In genomic region chrX:56374431-56375128, GRCm38 (mm10) we compare ENCODE assay signal across 8 mouse cellular contexts. TPM values are rescaled to one million over a fixed set of nuclear protein-coding genes. Genes with fewer than 3 reads are reported as not detected.
DNase-seq lines count a peak whose midpoint lies in the region; ATAC-seq and TF ChIP-seq lines count a peak whose summit lies in the region.
"Not testable (repeated sequence)": the region's sequence is repeated elsewhere in the genome, so short reads cannot be mapped to it uniquely, and the experiment has no call there.

Gene Smim10l2a (plus strand): TSS chrX:56374586.

- not testable (repeated sequence) for TF ChIP-seq POLR2A in cortical plate, adult 2 months (IDR thresholded peaks at IDR 0.05; ENCODE audit: extremely low read depth, insufficient read depth, low read length)

- not testable (repeated sequence) for H3K27me3 ChIP-seq in intestine, embryonic 15.5 days (replicated peaks)

- peak within 1 kb of the TSS; percentile 84; the same call in 1 of the 2 replicates for H3K27ac ChIP-seq in cortical plate, adult 2 months (ENCODE audit: insufficient read depth, low read length)
- not testable (repeated sequence) for H3K27ac ChIP-seq in intestine, embryonic 15.5 days

- WGBS in intestine, embryonic 15.5 days: 16% methylated on average over 47 of the region's 56 CpGs

- not testable (repeated sequence) for H3K36me3 ChIP-seq in intestine, embryonic 15.5 days

- H3K4me2 ChIP-seq in intestine, embryonic 15.5 days (replicated peaks): peak within 1 kb of the TSS; percentile 69

- not testable (repeated sequence) for TF ChIP-seq CTCF in cortical plate, adult 2 months (IDR thresholded peaks at IDR 0.05; ENCODE audit: extremely low read depth, insufficient read depth, low read length)

- peak; percentile 55 to 73 for DNase-seq in adrenal gland, adult (ENCODE audit: inconsistent age in 2 of 2, low spot score in 1 of 2)
- DNase-seq in gastrocnemius, postnatal 14 days: peak; percentile 18
- DNase-seq in left cerebral cortex, adult 8-10 months (ENCODE audit: low spot score in 2 of 2): peak; percentile 21 to 36
- peak; percentile 71 for DNase-seq in lung, postnatal 36 days
- peak; percentile 28 for DNase-seq in retina, postnatal 7 days (ENCODE audit: low read depth, low spot score)
- peak; percentile 35 for DNase-seq in urinary bladder, adult 2 months (ENCODE audit: low spot score)

- H3K9me3 ChIP-seq in intestine, embryonic 15.5 days: not testable (repeated sequence)

- H3K4me1 ChIP-seq in cortical plate, adult 2 months (ENCODE audit: control insufficient read depth, insufficient read depth, low read length); intestine, embryonic 15.5 days (replicated peaks): not testable (repeated sequence)

- ATAC-seq in intestine, embryonic 15.5 days: peak; percentile 98

- H3K4me3 ChIP-seq in cortical plate, adult 2 months (ENCODE audit: insufficient read depth, low read length): peak within 1 kb of the TSS; percentile 75
- H3K4me3 ChIP-seq in intestine, embryonic 15.5 days (replicated peaks): peak within 1 kb of the TSS; percentile 48

- intact Hi-C loops in gastrocnemius, postnatal 14 days (cut with DNase I; ENCODE audit: low total_unique reads): not testable (repeated sequence)

- peak within 1 kb of the TSS; percentile 26 for H3K9ac ChIP-seq in intestine, embryonic 15.5 days

RNA-seq across cellular contexts. Expression of gene Smim10l2a, which starts in this region (rescaled TPM):
- polyA plus RNA-seq in cortical plate, adult 2 months (2012; rRNA removed): 18.6 and 19.2 TPM in 2 replicates
- under 1 TPM; 0.09 to 0.14 TPM for total RNA-seq in gastrocnemius, postnatal 14 days (2021)
- 5.9 and 6.7 TPM in 2 replicates for polyA plus RNA-seq in intestine, embryonic 15.5 days (2015; fragmentation: Nextera tagmentation; extraction: Ambion mirVana)
- total RNA-seq in left cerebral cortex, adult 8-10 months (2022): 10 to 100 TPM; 17.2 to 22.5 (median 20.0) TPM
- polyA plus RNA-seq in urinary bladder, adult 2 months (2012; rRNA removed): 1.1 and 1.5 TPM in 2 replicates

Comparison
In these comparisons a context has a peak if more than half of its experiments do, and no peak if none do; other contexts are left out.
1. RNA of gene Smim10l2a (total RNA-seq): 17.2 to 22.5 TPM in left cerebral cortex, adult 8-10 months; 0.09 to 0.14 TPM in gastrocnemius, postnatal 14 days; every median in the first group is over 10 times any median in the second.
2. Peak in DNase-seq in gastrocnemius, postnatal 14 days; RNA of the gene not detected or under 1 TPM.
3. DNase-seq: peak in every context shown above with its lines; median percentile 71 in lung, postnatal 36 days; 64 in adrenal gland, adult; 35 in urinary bladder, adult 2 months; 28 in left cerebral cortex, adult 8-10 months; 28 in retina, postnatal 7 days; 18 in gastrocnemius, postnatal 14 days.